Mouse (Mus musculus) cerebellum, adult 2 months (tissue): ENCODE results near the gene Nap1l1.

Source experiments
- CTCF ChIP-seq: fragments of 200-500 bp; IDR thresholded peaks from 2 replicates; pipeline ENCODE4 v1.5.1; 2011; ENCODE audit warnings: low read depth, mild to moderate bottlenecking, control low read depth, low read length, moderate library complexity, borderline replicate concordance; ENCODE audit not compliant: insufficient read depth
- POLR2A ChIP-seq: fragments of 200-500 bp; IDR thresholded peaks from 2 replicates; pipeline ENCODE4 v1.6.1; 2011; ENCODE audit warnings: low read length, control low read depth, borderline replicate concordance; ENCODE audit not compliant: insufficient read depth

DNA sequence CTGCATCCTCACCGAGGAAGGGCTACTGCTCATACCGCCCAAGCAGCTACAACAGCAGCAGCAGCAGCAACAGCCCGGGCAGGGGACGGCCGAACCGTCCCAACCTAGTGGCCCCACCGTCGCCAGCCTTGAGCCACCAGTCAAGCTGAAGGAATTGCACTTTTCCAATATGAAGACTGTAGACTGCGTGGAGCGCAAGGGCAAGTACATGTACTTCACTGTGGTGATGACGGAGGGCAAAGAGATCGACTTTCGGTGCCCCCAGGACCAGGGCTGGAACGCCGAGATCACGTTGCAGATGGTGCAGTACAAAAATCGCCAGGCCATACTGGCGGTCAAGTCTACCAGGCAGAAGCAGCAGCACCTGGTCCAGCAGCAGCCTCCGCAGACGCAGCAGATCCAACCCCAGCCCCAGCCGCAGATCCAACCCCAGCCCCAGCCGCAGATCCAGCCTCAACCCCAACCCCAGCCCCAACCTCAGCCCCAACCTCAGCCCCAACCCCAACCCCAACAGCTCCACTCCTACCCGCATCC lies 34.0 kb downstream of the Nap1l1 start:
- TF ChIP-seq POLR2A = no peak
- TF ChIP-seq CTCF = no peak
